Mouse (Mus musculus) forebrain, embryonic 12.5 days (tissue): ENCODE measurements around the gene Lrp1. TPM values are rescaled to one million over a fixed set of nuclear protein-coding genes. Genes with fewer than 3 reads are reported as not detected.

Experiments used
- ATAC-seq: fragments of 200-750 bp; cut with Nextera tagmentation; 2 replicates; pipeline ENCODE4 v1.8.0; 2017; ENCODE audit warnings: moderate TSS enrichment; ENCODE audit not compliant: low FRiP score
- H3K27ac ChIP-seq: fragments of 300-500 bp; sonication (generic); 2 replicates; pipeline ENCODE4 v1.5.1; 2016; ENCODE audit warnings: mild to moderate bottlenecking
- H3K27me3 ChIP-seq: fragments of 300-500 bp; sonication (generic); 2 replicates; pipeline ENCODE4 v1.6.1; 2016; ENCODE audit warnings: mild to moderate bottlenecking
- H3K36me3 ChIP-seq: fragments of 300-500 bp; sonication (generic); replicated peaks from 2 replicates; pipeline ENCODE4 v1.6.1; 2016; ENCODE audit warnings: mild to moderate bottlenecking
- H3K4me1 ChIP-seq: fragments of 300-500 bp; sonication (generic); 2 replicates; pipeline ENCODE4 v1.6.1; 2016
- H3K4me2 ChIP-seq: fragments of 300-500 bp; sonication (generic); 2 replicates; pipeline ENCODE4 v1.6.1; 2016; ENCODE audit warnings: mild to moderate bottlenecking, moderate library complexity
- H3K4me3 ChIP-seq: fragments of 300-500 bp; sonication (generic); replicated peaks from 2 replicates; pipeline ENCODE4 v1.5.1; 2016; ENCODE audit warnings: mild to moderate bottlenecking
- H3K9ac ChIP-seq: fragments of 300-500 bp; sonication (generic); 2 replicates; pipeline ENCODE4 v1.6.1; 2016; ENCODE audit warnings: mild to moderate bottlenecking
- H3K9me3 ChIP-seq: fragments of 300-500 bp; sonication (generic); 2 replicates; pipeline ENCODE4 v1.6.1; 2016
- WGBS: fragments of 180-500 bp; shearing (Covaris S2); methylation state at CpG from one replicate; pipeline ENCODE4 v1.1.7; 2016; 5-methylcytosine and 5-hydroxymethylcytosine counted together
- polyA plus RNA-seq: library from polyadenylated mRNA; unstranded; fragments of >200 nt; fragmentation: Nextera tagmentation; extraction: Ambion mirVana; gene quantifications from 2 replicates; pipeline ENCODE4 v1.2.1, GENCODE M21; 2016

Lrp1 gene
- polyA plus RNA-seq, 1 experiment from 2014 or later, result 81.8 TPM

DNA sequence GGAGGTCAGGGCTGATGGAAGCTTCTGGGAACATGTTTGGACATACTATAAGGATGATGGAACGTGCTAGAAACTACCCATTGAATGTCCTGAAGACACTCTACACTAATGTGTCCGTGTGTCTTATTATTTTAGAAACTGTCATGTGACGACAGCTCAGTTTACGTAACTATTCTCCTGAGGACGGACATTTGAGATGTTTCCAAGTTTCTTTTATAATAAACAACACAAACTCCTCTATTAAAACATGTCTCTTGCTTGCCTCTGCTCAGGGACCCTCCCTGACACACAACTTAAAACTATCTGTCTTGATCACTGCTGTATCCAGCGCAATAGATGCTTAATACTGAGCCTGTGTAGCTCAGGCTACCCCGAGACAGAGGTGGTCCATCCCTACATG lies 45.2 kb downstream of the Lrp1 start:
- 91% methylated on average over 7 of the region's 7 CpGs for WGBS
- Histone ChIP-seq H3K27me3 (no peaks in the 10 kb centered on the region), H3K36me3 (peaks cover 97% of the 10 kb centered on the region), H3K4me3 (no peak overlapping the region), H3K9ac (no peak overlapping the region), H3K27ac (no peak overlapping the region), H3K4me1 (no peaks in the 10 kb centered on the region), H3K9me3 (no peaks in the 10 kb centered on the region), H3K4me2 (no peak overlapping the region)
- no peak for ATAC-seq

DNA sequence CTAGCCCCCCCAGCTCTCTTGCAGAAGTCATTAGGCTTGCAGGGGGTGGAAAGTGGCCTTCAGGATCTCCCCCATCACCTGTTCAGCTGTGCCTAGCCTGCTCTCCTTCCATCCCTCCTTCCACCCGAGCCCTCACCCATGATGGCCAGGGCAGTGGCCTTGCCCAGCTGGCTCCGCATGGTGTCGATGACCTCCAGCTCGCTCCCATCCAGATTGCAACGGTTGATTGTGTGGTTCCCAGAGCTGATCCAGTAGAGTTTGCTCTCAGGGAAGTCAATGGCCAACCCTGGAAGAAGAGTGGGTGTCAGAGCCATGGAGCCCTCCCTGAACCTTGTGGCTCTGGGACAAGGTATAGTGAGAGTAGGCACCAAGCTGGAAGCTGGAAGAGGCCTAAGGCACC lies 48.7 kb downstream of the Lrp1 start:
- H3K27me3 ChIP-seq, result no peaks in the 10 kb centered on the region
- no peaks in the 10 kb centered on the region for H3K4me1 ChIP-seq
- no peak overlapping the region for H3K4me2 ChIP-seq
- H3K27ac ChIP-seq, result no peak overlapping the region
- peaks cover 84% of the 10 kb centered on the region for H3K36me3 ChIP-seq
- H3K9me3 ChIP-seq, result no peaks in the 10 kb centered on the region
- 95% methylated on average over 5 of the region's 5 CpGs for WGBS
- H3K4me3 ChIP-seq, result no peak overlapping the region
- no peak overlapping the region for H3K9ac ChIP-seq
- ATAC-seq, result no peak

GRCm38 (mm10) chr10:127570937-127571641 lies 49.9 kb downstream of the Lrp1 start:
- peaks cover 84% of the 10 kb centered on the region for H3K36me3 ChIP-seq
- no peak overlapping the region for H3K9ac ChIP-seq
- WGBS, result 94% methylated on average over 17 of the region's 17 CpGs

GRCm38 (mm10) chr10:127570384-127570783 lies 50.6 kb downstream of the Lrp1 start:
- Histone ChIP-seq H3K36me3 (peaks cover 82% of the 10 kb centered on the region), H3K27ac (no peak overlapping the region), H3K9ac (no peak overlapping the region), H3K4me2 (no peak overlapping the region), H3K27me3 (no peaks in the 10 kb centered on the region), H3K4me1 (no peaks in the 10 kb centered on the region), H3K4me3 (no peak overlapping the region), H3K9me3 (no peaks in the 10 kb centered on the region)
- ATAC-seq, result no peak
- WGBS, result 92% methylated on average over 6 of the region's 6 CpGs

More at GRCm38 (mm10) chr10:127570937-127571641, 49.9 kb downstream of the Lrp1 start:
- ATAC-seq, result no peak
- no peaks in the 10 kb centered on the region for H3K9me3 ChIP-seq
- no peaks in the 10 kb centered on the region for H3K4me1 ChIP-seq
- H3K4me3 ChIP-seq, result no peak overlapping the region
- no peak overlapping the region for H3K4me2 ChIP-seq
- H3K27ac ChIP-seq, result no peak overlapping the region
- H3K27me3 ChIP-seq, result no peaks in the 10 kb centered on the region

GRCm38 (mm10) chr10:127569450-127569849 lies 51.5 kb downstream of the Lrp1 start:
- 45% methylated on average over 3 of the region's 3 CpGs for WGBS
- H3K27me3 ChIP-seq, result no peaks in the 10 kb centered on the region
- peak; percentile 46; the same call in 1 of the 2 replicates for ATAC-seq
- no peak overlapping the region for H3K4me2 ChIP-seq
- H3K27ac ChIP-seq, result no peak overlapping the region
- no peak overlapping the region for H3K9ac ChIP-seq
- no peaks in the 10 kb centered on the region for H3K4me1 ChIP-seq
- peaks cover 79% of the 10 kb centered on the region for H3K36me3 ChIP-seq
- no peaks in the 10 kb centered on the region for H3K9me3 ChIP-seq
- no peak overlapping the region for H3K4me3 ChIP-seq

DNA sequence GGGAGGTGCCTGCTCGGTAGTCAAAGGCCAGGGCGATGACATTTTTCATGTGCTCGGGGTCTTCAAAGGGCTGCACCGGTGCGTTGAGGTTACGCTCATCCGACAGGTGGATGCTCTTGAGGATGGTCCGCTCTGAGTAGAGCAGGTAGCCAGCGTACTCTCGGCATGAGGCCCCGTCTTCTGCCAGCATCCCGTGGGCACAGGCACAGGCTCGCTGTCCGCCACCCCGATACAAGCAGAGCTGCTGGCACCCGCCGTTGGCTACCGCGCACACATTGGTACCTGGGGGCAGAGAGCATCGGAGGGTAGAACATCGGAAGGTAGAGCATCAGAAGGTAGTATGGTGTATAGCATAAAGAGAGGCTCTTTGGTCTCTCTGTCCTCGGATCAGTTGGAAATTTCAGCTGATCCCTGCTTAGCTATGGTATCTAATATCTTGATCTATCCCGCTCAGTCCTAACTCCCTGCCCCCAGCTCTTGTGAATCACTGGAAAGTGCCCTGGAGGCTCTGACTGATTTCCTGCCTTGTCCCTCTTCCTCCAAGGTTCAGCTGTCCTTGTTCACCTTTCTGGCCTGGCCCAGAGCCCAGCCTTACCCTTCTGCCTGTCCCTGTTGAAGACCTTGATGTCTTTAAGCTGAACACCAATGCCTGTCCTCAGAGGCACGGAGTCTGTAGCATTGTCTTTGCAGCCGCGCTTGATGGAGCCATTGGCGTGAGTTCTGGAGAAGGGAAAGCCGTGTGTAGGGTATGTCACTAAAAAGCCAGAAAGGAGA lies 54.2 kb downstream of the Lrp1 start:
- H3K27me3 ChIP-seq, result no peaks in the 10 kb centered on the region
- H3K9ac ChIP-seq, result no peak overlapping the region
- H3K4me2 ChIP-seq, result no peak overlapping the region
- 94% methylated on average over 28 of the region's 28 CpGs for WGBS
- H3K9me3 ChIP-seq, result no peaks in the 10 kb centered on the region
- peaks cover 80% of the 10 kb centered on the region for H3K36me3 ChIP-seq
- no peaks in the 10 kb centered on the region for H3K4me1 ChIP-seq
- no peak overlapping the region for H3K4me3 ChIP-seq
- no peak overlapping the region for H3K27ac ChIP-seq
- no peak for ATAC-seq

- H3K27me3 ChIP-seq, result no peaks in the 10 kb centered on the region
- no peak overlapping the region for H3K4me3 ChIP-seq
- no peaks in the 10 kb centered on the region for H3K4me1 ChIP-seq
- H3K4me2 ChIP-seq, result no peak overlapping the region
- H3K27ac ChIP-seq, result no peak overlapping the region
- 74% methylated on average over 13 of the region's 13 CpGs for WGBS
- no peaks in the 10 kb centered on the region for H3K9me3 ChIP-seq
- no peak overlapping the region for H3K9ac ChIP-seq
- no peak for ATAC-seq
- peaks cover 89% of the 10 kb centered on the region for H3K36me3 ChIP-seq
Observed at GRCm38 (mm10) chr10:127564301-127564700, 56.6 kb downstream of the Lrp1 start.

DNA sequence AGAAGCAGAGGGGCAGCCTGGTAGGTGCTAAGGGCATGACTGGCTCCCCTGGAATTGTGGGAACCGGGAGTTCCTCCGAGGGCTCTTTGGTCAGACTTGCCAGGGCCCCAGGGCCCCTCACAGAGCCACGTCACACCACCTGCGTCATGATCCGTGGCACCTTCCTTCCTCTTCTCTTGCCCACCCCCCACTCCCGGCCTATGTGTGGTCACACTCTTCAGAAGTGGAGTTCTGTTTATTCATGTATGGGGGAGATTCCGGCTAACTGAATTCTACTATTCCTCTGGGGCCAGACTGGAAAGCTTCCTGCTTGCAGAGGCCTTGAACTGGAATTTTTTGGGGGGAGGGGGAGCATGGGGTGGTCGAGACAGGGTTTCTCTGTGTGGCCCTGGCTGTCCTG lies 57.1 kb downstream of the Lrp1 start:
- Histone ChIP-seq H3K4me1 (no peaks in the 10 kb centered on the region), H3K4me2 (no peak overlapping the region), H3K36me3 (peaks cover 92% of the 10 kb centered on the region), H3K9me3 (no peaks in the 10 kb centered on the region), H3K9ac (no peak overlapping the region), H3K4me3 (no peak overlapping the region), H3K27ac (no peak overlapping the region), H3K27me3 (no peaks in the 10 kb centered on the region)
- WGBS, result 88% methylated on average over 8 of the region's 8 CpGs
- ATAC-seq, result no peak

DNA sequence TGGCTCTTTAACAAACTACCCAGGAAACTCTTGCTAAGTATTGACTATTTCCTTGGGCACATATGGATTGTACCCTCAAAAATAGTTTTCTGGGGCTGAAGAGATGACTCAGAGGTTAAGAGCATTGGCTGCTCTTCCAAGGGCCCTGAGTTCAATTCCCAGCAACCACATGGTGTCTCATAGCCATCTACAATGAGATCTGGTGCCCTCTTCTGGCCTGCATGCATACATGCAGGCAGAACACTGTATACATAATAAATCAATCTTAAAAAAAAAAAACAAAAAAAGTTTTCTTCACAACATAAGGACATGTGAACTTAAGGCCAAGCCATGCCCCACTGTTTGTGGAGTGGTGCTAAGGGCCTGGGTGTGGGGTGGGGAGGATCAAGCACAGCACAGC lies 59.8 kb downstream of the Lrp1 start:
- no peaks in the 10 kb centered on the region for H3K4me1 ChIP-seq
- H3K27ac ChIP-seq, result no peak overlapping the region
- ATAC-seq, result no peak
- no peaks in the 10 kb centered on the region for H3K27me3 ChIP-seq
- peaks cover 95% of the 10 kb centered on the region for H3K36me3 ChIP-seq
- H3K9me3 ChIP-seq, result no peaks in the 10 kb centered on the region
- no peak overlapping the region for H3K9ac ChIP-seq
- H3K4me2 ChIP-seq, result no peak overlapping the region
- H3K4me3 ChIP-seq, result no peak overlapping the region

- no peak overlapping the region for H3K9ac ChIP-seq
- WGBS, result 88% methylated on average over 13 of the region's 13 CpGs
- H3K4me2 ChIP-seq, result no peak overlapping the region
- peaks cover 100% of the 10 kb centered on the region for H3K36me3 ChIP-seq
- H3K4me3 ChIP-seq, result no peak overlapping the region
- ATAC-seq, result no peak
- no peaks in the 10 kb centered on the region for H3K9me3 ChIP-seq
- no peaks in the 10 kb centered on the region for H3K27me3 ChIP-seq
- no peak overlapping the region for H3K27ac ChIP-seq
- no peaks in the 10 kb centered on the region for H3K4me1 ChIP-seq
Observed at GRCm38 (mm10) chr10:127557397-127557796, 63.6 kb downstream of the Lrp1 start.

- Histone ChIP-seq H3K36me3 (peaks cover 100% of the 10 kb centered on the region), H3K27me3 (no peaks in the 10 kb centered on the region), H3K27ac (no peak overlapping the region), H3K4me2 (no peak overlapping the region), H3K4me1 (no peaks in the 10 kb centered on the region), H3K4me3 (no peak overlapping the region), H3K9me3 (no peaks in the 10 kb centered on the region), H3K9ac (no peak overlapping the region)
- ATAC-seq, result no peak
- 73% methylated on average over 18 of the region's 18 CpGs for WGBS
Observed at GRCm38 (mm10) chr10:127555703-127556102, 65.2 kb downstream of the Lrp1 start.

DNA sequence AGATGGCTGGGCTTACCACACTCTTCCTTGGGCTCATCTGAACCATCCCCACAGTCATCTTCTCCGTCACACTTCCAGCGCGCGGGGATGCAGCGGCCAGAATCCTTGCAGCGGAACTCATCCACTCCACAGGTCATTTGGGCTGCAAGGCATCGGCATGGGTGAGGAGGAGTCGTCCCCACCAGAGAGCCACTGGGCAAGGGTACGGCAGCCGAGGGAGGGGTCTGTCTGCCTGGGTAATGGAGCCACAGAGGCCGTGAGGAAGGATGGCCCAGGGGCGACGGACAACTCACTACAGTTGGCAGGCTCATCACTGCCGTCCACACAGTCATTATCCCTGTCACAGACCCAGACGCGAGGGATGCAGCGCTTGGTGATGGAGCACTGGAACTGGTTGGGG lies 71.1 kb downstream of the Lrp1 start:
- ATAC-seq, result no peak
- Histone ChIP-seq H3K36me3 (peaks cover 99% of the 10 kb centered on the region), H3K9ac (no peak overlapping the region), H3K27me3 (no peaks in the 10 kb centered on the region), H3K4me2 (no peak overlapping the region), H3K4me3 (no peak overlapping the region), H3K9me3 (no peaks in the 10 kb centered on the region), H3K27ac (no peak overlapping the region), H3K4me1 (no peaks in the 10 kb centered on the region)
- 94% methylated on average over 17 of the region's 17 CpGs for WGBS

DNA sequence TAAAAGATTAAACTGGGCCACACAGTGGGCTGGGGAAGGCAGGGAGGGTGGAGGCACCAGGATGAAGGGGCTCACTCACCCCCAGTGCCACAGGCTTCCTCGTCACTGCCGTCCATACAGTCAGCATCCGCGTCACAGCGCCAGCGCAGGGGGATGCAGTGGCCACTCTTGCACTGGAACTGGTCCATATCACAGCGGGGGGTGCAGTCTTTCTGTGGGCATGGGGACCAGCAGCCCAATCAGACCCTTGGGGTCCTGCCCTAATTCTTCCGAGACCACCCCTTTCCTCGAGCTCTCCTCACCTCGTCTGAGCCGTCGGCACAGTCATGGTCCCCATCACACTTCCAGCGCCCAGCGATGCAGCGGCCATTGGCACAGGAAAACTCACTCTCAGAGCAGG lies 72.7 kb downstream of the Lrp1 start:
- no peak overlapping the region for H3K27ac ChIP-seq
- no peak overlapping the region for H3K9ac ChIP-seq
- ATAC-seq, result no peak
- no peak overlapping the region for H3K4me3 ChIP-seq
- no peaks in the 10 kb centered on the region for H3K9me3 ChIP-seq
- H3K4me1 ChIP-seq, result no peaks in the 10 kb centered on the region
- WGBS, result 92% methylated on average over 15 of the region's 15 CpGs
- H3K4me2 ChIP-seq, result no peak overlapping the region
- no peaks in the 10 kb centered on the region for H3K27me3 ChIP-seq
- peaks cover 99% of the 10 kb centered on the region for H3K36me3 ChIP-seq
